Mouse (Mus musculus) stomach, postnatal 0 days (tissue): Measurements from ENCODE around the gene Fam57a. TPM values are rescaled to one million over a fixed set of nuclear protein-coding genes. Genes with fewer than 3 reads are reported as not detected.
A peak's percentile ranks its signal among the peaks of the same experiment; 100 is the strongest.

Experiments
- ATAC-seq: fragments of 200-750 bp; cut with Nextera tagmentation; 2 replicates; pipeline ENCODE4 v1.8.0; 2017; ENCODE audit not compliant: low FRiP score, low TSS enrichment
- DNase-seq: peaks from one replicate; pipeline ENCODE4 v3.0.0-alpha.2; 2016; ENCODE audit warnings: low spot score
- H3K27ac ChIP-seq: fragments of 300-500 bp; sonication (generic); replicated peaks from 2 replicates; pipeline ENCODE4 v1.5.1; 2014; ENCODE audit warnings: mild to moderate bottlenecking, control low read depth
- H3K27me3 ChIP-seq: fragments of 300-500 bp; sonication (generic); 2 replicates; pipeline ENCODE4 v1.6.1; 2014; ENCODE audit warnings: low read length; ENCODE audit not compliant: control insufficient read depth, insufficient read depth
- H3K36me3 ChIP-seq: fragments of 300-500 bp; sonication (generic); 2 replicates; pipeline ENCODE4 v1.6.1; 2014; ENCODE audit warnings: low read length, mixed read lengths; ENCODE audit not compliant: control insufficient read depth, insufficient read depth
- H3K4me1 ChIP-seq: fragments of 300-500 bp; sonication (generic); replicated peaks from 2 replicates; pipeline ENCODE4 v1.6.1; 2014; ENCODE audit warnings: antibody characterized with exemption; ENCODE audit not compliant: control insufficient read depth, insufficient read depth
- H3K4me2 ChIP-seq: fragments of 300-500 bp; sonication (generic); replicated peaks from 2 replicates; pipeline ENCODE4 v1.6.1; 2014; ENCODE audit warnings: low read depth, mild to moderate bottlenecking, control low read depth, moderate library complexity
- H3K4me3 ChIP-seq: fragments of 300-500 bp; sonication (generic); 2 replicates; pipeline ENCODE4 v1.5.1; 2014; ENCODE audit warnings: low read depth, low read length, control low read depth
- H3K9ac ChIP-seq: fragments of 300-500 bp; sonication (generic); 2 replicates; pipeline ENCODE4 v1.6.1; 2014; ENCODE audit warnings: mild to moderate bottlenecking, low read length, control low read depth, mixed read lengths
- H3K9me3 ChIP-seq: fragments of 300-500 bp; sonication (generic); 2 replicates; pipeline ENCODE4 v1.6.1; 2016; ENCODE audit warnings: low read length; ENCODE audit not compliant: control insufficient read depth
- CTCF ChIP-seq: IDR thresholded peaks from 2 replicates; pipeline ENCODE4 v1.5.1; 2016; ENCODE audit warnings: antibody characterized with exemption, low read depth, mild to moderate bottlenecking, moderate library complexity
- EP300 ChIP-seq: optimal IDR thresholded peaks from 2 replicates; pipeline ENCODE3; 2016; ENCODE audit warnings: antibody characterized with exemption
- WGBS: fragments of 180-500 bp; shearing (Covaris S2); extraction: QIAGEN DNeasy Blood & Tissue Kit; methylation state at CpG from one replicate; pipeline ENCODE4 v1.1.7; 2014; 5-methylcytosine and 5-hydroxymethylcytosine counted together
- polyA plus RNA-seq: library from polyadenylated mRNA; unstranded; fragments of >200 nt; fragmentation: Nextera tagmentation; extraction: Ambion mirVana; gene quantifications from 2 replicates; pipeline ENCODE4 v1.2.1, GENCODE M21; 2015

The Fam57a gene
- polyA plus RNA-seq, 1 experiment from 2014 or later = 328 TPM

DNA sequence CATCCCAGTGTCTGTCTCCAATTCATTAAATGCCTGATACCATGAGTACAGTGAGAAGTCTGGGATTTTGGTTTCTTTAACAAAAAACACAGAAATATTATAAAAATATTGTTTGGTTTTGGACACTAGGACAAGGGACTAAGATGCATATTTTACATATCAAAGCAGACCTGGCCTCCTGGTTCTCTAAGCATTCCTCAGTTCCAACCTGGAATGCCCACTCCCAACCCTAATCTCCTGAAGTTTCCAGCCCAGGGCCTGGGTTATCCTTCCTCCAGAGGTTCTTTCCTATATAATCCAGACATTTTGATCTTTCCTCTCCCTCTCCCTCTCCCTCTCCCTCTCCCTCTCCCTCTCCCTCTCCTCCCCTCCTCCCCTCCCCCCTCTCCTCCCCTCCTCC, 45.6 kb downstream of the Fam57a start:
- ATAC-seq (no peak), DNase-seq (no peak)
- H3K4me3 ChIP-seq = no peak overlapping the region
- no peaks in the 10 kb centered on the region for H3K9me3 ChIP-seq
- TF ChIP-seq EP300 = no peak
- no peak for TF ChIP-seq CTCF
- H3K27me3 ChIP-seq = no peaks in the 10 kb centered on the region
- H3K27ac ChIP-seq = no peak overlapping the region
- H3K9ac ChIP-seq = no peak overlapping the region
- H3K4me2 ChIP-seq = no peak overlapping the region
- H3K36me3 ChIP-seq = peaks cover 11% of the 10 kb centered on the region
- H3K4me1 ChIP-seq = no peaks in the 10 kb centered on the region

DNA sequence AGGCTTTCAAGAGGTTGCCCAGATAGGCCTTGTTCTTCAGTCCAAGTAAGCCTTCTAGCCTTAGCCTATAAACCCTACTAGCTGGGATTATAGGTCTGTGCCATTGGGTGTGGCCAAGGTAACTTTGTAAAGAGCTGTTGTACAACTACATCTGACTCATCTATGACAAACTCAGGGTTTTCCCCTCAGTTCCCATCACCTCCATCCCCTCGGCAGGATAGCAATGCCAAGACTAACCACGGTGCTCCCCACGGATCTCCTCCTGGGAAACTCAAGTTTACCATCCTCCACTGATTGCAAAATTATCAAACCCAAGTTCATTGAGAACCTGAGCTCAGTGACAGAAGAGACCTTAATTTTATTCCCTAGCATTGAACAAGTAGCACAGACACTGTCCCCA, 56.7 kb downstream of the Fam57a start:
- no peak overlapping the region for H3K9ac ChIP-seq
- 89% methylated on average over 3 of the region's 3 CpGs for WGBS
- peaks cover 13% of the 10 kb centered on the region for H3K36me3 ChIP-seq
- no peaks in the 10 kb centered on the region for H3K4me1 ChIP-seq
- no peak overlapping the region for H3K27ac ChIP-seq
- DNase-seq = no peak
- H3K4me3 ChIP-seq = no peak overlapping the region
- TF ChIP-seq CTCF (no peak), EP300 (no peak)
- H3K9me3 ChIP-seq = no peaks in the 10 kb centered on the region
- ATAC-seq = no peak; the same call in 1 of the 2 replicates
- H3K4me2 ChIP-seq = no peak overlapping the region
- no peaks in the 10 kb centered on the region for H3K27me3 ChIP-seq

DNA sequence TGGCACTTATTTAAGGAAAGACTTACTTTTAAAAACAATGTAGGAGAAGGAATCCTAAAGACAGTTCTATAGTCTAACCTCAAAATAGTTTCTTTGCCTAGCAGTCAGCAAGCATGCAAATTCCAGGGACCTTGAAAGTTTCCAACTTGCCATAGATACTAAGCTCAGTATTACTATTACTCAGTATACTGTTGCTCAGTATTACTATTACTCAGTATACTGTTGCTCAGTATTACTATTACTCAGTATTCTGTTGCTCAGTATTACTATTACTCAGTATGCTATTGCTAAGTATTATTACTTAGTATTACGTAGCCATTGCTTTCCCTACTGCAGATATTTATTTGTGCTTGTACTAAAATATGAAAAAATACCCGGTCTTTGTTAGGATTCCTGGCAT, 60.3 kb downstream of the Fam57a start:
- DNase-seq (no peak), ATAC-seq (no peak)
- H3K9me3 ChIP-seq = no peaks in the 10 kb centered on the region
- WGBS = 91% methylated on average over 2 of the region's 2 CpGs
- H3K4me3 ChIP-seq = no peak overlapping the region
- H3K27me3 ChIP-seq = no peaks in the 10 kb centered on the region
- no peak overlapping the region for H3K27ac ChIP-seq
- 0 out of 2 replicates have a peak, but pooled peaks cover 4% of the 10 kb centered on the region for H3K36me3 ChIP-seq
- H3K4me1 ChIP-seq = no peaks in the 10 kb centered on the region
- TF ChIP-seq CTCF (no peak), EP300 (no peak)
- H3K9ac ChIP-seq = no peak overlapping the region
- H3K4me2 ChIP-seq = no peak overlapping the region

- peak within 1 kb of the TSS; percentile 78; the same call in 1 of the 2 replicates for H3K27ac ChIP-seq
- under 1% methylated on average over 61 of the region's 61 CpGs for WGBS
- H3K4me2 ChIP-seq = peak within 1 kb of the TSS; percentile 85
- H3K4me3 ChIP-seq = peak within 1 kb of the TSS; percentile 87
- TF ChIP-seq CTCF = no peak
- TF ChIP-seq EP300 = no peak
- no peaks in the 10 kb centered on the region for H3K9me3 ChIP-seq
- H3K9ac ChIP-seq = peak within 1 kb of the TSS; percentile 83
- peak; percentile 90 for ATAC-seq
- H3K4me1 ChIP-seq = no peaks in the 10 kb centered on the region
- DNase-seq = peak; percentile 95
- no peaks in the 10 kb centered on the region for H3K27me3 ChIP-seq
- 0 out of 2 replicates have a peak, but pooled peaks cover 4% of the 10 kb centered on the region for H3K36me3 ChIP-seq
These were observed 63.7 kb downstream of the Fam57a start, which contains the start of the genes Mrm3 and Glod4 for GRCm38 (mm10) chr11:76242901-76243810. Mrm3 (plus strand) TSS chr11:76243715. Glod4 (minus strand) TSS chr11:76243725.

DNA sequence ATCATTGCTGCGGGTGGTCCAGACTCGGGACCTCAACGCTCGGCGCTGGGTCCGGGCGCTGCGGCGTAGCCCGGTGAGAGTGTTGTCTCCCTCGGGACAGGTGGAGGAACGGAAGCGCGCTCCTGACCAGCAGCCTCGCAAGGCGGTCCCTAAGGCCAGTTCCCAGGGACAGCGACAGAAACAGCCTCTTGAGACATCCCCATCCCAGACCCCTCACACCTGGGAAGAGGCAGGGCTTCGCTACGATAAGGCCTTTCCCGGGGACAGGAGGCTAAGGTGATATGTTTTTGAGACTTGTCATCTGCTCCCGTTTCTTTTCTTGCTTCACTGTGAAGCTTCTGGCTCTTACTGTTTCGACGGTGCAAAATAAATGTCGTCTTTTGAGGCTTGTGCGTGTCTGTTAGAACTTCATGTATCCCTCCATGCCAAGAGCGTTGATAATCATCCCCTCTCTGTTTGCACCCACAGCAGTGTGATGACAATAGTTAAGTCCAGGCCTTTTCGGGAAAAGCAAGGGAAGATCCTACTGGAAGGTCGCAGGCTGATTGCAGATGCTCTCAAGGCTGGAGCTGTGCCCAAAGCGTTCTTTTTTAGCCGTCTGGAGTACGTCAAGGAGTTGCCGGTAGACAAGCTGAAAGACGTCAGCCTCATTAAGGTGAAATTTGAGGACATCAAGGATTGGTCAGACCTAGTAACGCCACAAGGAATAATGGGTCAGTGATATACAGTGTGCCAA, 64.5 kb downstream of the Fam57a start:
- H3K9me3 ChIP-seq = no peaks in the 10 kb centered on the region
- WGBS = 2% methylated on average over 33 of the region's 34 CpGs
- H3K4me2 ChIP-seq = peak overlapping the region; percentile 85
- no peaks in the 10 kb centered on the region for H3K27me3 ChIP-seq
- H3K9ac ChIP-seq = peak overlapping the region; percentile 83
- peaks cover 6% of the 10 kb centered on the region; the same call in 1 of the 2 replicates for H3K36me3 ChIP-seq
- peak overlapping the region; percentile 87 for H3K4me3 ChIP-seq
- TF ChIP-seq CTCF (no peak), EP300 (no peak)
- ATAC-seq (peak; percentile 58; the same call in 1 of the 2 replicates), DNase-seq (no peak)
- no peak overlapping the region; the same call in 1 of the 2 replicates for H3K27ac ChIP-seq
- H3K4me1 ChIP-seq = no peaks in the 10 kb centered on the region
